Mouse (Mus musculus): ENCODE data around the gene Dnajb5.

Gene Dnajb5

DNA sequence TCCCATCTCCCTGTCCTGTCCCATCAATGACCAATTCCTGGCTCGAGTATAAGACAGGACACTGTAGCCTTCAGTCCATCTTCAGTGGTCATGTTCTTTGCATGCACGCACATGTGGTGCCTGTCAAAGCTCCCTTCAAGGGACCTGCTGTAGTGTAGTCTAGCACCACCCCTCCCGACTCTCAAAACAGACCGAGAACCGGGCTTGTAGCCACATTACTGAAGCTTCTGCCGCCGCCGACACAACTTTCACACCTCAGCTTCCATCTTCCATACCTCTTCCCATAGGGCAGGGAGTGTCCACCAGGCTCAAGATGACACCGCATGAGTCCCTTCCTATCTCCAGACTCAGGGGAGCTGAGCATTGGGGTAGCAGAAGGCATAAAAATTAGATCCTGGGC is 5.4 kb upstream of the Dnajb5 start:
- no peak for DNase-seq (ENCODE audit: low spot score in 2 of 2)

DNA sequence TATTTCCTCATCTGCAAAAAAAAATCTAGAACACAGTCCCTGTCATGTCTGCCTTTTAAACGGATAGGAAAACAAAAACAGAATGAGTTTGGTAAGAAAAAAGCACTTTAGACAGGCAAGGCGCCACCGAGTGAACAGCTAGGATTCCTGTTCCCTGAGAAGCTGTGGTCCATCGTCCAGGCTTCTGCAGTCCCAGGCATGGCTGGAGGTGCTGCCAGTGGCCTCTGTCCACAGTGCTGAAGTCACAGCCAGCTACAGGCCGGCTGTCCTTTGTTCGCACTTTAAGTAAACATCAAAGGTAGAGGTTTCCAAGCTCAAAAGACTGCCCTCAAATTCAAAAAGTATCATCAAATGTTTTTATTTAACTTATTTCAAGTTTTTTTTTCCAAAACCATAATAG is 4.6 kb upstream of the Dnajb5 start:
- DNase-seq (ENCODE audit: low spot score in 2 of 2): no peak

- no peak for DNase-seq (ENCODE audit: low spot score in 2 of 2)
Observed at GRCm38 (mm10) chr4:42945445-42945844, 4.2 kb upstream of the Dnajb5 start.

GRCm38 (mm10) chr4:42945952-42946351 is 3.7 kb upstream of the Dnajb5 start:
- DNase-seq (ENCODE audit: low spot score in 2 of 2): peak; percentile 85 to 89

- DNase-seq (ENCODE audit: low spot score in 2 of 2): peak; percentile 92
Observed at GRCm38 (mm10) chr4:42946733-42947290, 2.8 kb upstream of the Dnajb5 start.

GRCm38 (mm10) chr4:42948527-42948926 is 1.1 kb upstream of the Dnajb5 start:
- peak; percentile 59 to 64 for DNase-seq (ENCODE audit: low spot score in 2 of 2)

GRCm38 (mm10) chr4:42949051-42949675 is 451 bp upstream of the Dnajb5 start:
- no peak for DNase-seq (ENCODE audit: low spot score in 2 of 2)

DNA sequence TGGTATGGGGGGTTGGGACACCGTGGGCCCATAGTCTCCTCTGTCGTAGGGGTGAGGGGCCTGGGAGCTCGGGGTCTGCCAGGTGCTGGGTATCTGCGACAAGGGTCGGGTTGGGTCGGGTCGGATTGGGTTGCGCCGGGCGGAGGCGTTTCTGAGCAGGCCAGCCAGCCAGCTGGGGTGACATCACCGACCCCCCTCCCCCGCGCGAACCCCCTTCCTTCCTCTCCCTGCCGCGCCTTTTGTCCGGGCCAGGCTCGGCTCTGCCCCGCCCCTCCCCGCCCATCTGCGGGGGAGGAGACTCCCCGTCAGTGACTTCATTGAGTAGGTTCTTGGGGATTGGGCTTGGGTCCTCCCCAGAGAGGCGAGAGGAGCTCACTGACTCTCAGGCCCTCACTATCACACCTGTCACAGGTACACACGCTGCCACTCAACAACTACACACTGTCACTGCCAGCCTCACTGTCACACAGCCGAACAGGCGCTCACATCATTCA is 498 bp downstream of the Dnajb5 start:
- peak; percentile 87 to 90 for DNase-seq (ENCODE audit: low spot score in 2 of 2)

GRCm38 (mm10) chr4:42951206-42952195 is 1.9 kb downstream of the Dnajb5 start:
- DNase-seq (ENCODE audit: low spot score in 2 of 2): peak in 1 of 2 experiments; percentile 53

DNA sequence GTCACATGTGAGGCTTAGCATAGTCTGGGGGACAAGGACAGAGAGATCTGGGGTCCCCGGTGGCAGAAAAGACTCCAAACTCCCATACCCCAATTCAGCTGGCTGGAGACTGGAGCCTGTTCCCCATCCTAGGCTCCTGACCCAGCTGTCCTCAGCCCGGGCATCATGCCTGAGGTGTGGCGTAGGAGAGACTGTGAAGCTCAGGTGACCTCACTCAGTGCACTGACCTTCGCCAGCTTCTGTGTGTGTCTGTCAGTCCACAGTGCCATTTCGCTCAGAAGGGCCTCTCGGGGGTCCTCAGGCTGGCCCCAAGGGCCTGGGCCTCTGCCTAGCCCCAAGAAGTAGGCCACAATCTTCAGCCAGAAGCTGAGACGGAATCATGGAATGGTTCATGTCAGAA is 2.9 kb downstream of the Dnajb5 start:
- DNase-seq (ENCODE audit: low spot score in 2 of 2): no peak

DNA sequence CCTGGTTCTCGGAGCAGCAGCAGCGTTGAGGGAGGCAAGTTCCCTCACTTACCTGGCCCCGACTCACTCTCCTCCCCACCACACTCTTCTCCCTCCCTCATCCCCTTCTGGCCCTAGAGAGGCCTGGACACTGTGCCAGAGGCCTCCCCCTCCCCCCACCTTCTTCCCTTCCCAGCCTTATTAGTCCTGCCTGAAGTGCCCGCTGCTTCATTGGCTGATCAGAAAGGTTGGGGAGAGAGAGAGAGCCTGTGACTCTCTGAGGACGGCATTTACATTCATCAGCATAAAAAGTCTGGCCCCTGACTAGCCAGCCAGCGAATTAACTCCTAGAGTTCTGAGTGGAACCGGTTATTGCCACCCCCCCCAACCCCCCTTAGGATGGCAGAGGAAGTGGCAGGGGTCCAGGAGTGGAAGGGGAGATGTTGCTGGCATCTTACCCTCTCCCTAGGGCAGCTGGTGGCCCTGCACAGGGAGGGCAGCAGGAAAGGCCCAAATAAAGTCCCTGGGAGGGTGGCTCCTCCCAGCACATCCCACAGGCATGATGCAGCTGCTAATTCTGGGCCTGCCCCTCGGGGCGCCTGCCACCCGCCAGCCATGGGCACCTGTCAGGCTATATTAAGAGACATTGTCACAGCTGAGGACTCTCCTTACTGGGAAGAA is 4.0 kb downstream of the Dnajb5 start:
- peak; percentile 52 to 70 for DNase-seq (ENCODE audit: low spot score in 2 of 2)

GRCm38 (mm10) chr4:42954297-42954696 is 4.7 kb downstream of the Dnajb5 start:
- peak; percentile 85 to 88 for DNase-seq (ENCODE audit: low spot score in 2 of 2)

DNA sequence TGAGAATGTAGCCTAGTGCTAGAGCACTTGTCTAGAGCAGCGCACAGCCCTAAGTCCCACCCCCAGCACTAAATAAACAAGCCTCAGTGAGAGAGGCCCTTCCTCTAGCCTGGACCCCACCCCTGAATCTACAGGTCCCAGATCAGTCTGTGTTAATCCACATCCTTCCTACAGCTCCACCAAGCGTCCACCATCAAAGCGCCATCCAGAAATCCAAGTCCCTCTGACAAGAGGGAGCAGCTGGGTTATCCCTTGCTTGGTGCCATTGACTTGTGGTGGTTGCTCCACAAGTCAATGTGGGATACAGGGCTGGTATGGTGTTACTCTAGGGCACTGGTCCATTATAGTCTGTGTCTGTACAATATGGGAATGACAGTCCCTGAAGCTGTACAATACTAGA is 5.6 kb downstream of the Dnajb5 start:
- DNase-seq (ENCODE audit: low spot score in 2 of 2): no peak

- no peak for DNase-seq (ENCODE audit: low spot score in 2 of 2)
Observed at GRCm38 (mm10) chr4:42956581-42956980, 7.0 kb downstream of the Dnajb5 start.

DNA sequence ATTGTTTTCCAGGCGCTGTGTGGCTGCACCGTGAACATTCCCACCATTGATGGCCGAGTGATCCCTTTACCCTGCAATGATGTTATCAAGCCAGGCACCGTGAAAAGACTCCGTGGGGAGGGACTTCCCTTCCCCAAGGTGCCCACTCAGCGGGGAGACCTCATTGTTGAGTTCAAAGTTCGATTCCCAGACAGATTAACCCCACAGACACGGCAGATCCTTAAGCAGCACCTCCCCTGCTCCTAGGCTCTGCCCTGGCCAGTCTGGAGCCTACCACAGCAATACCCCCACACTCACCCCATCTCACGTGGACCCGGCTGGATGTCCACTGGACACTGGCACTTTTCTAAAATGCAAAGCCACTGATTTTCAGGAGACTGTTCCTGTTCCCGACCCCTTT is 7.7 kb downstream of the Dnajb5 start:
- DNase-seq (ENCODE audit: low spot score in 2 of 2): no peak

DNA sequence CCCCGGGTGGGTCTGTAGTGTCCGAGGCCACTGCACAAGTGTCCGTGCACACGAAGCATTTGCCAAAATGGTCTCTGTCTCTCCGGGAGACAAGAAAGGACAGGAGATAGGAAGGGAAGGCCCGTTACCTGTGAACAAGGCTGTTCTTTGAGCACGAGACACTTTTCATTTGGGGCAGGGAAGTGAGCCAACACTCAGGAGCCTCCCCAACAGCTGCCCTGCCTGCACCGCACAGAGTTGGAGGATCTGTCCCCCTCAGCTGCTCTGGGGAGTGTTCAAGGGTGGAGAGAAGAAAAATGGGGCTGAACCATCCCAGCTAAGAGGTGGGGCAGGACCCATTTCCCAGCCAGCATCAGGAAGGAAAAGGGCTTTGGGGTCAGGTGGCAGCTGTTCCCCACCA is 8.4 kb downstream of the Dnajb5 start:
- no peak for DNase-seq (ENCODE audit: low spot score in 2 of 2)

- no peak for DNase-seq (ENCODE audit: low spot score in 2 of 2)
Observed at GRCm38 (mm10) chr4:42958942-42959341, 9.3 kb downstream of the Dnajb5 start.

GRCm38 (mm10) chr4:42959382-42959781 is 9.8 kb downstream of the Dnajb5 start:
- no peak for DNase-seq (ENCODE audit: low spot score in 2 of 2)

DNA sequence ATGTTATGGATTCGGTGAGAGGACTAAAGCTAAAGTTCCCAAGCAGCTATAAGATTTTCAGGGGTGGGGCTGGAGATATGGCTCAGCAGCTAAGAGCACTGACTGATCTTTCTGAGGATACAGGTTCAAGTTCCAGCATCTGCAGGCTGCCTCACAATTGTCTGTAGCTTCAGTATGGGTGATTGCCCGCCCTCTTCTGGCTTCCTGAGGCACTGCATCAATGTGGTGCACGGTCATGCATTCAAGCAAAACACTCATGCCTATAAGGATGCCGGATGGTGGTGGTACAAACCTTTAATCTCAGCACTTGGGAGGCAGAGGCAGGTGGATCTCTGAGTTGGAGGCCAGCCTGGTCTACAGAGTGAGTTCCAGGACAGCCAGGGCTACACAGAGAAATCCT is 12.0 kb downstream of the Dnajb5 start:
- peak; percentile 79 to 86 for DNase-seq (ENCODE audit: low spot score in 2 of 2)

- DNase-seq (ENCODE audit: low spot score in 2 of 2): no peak
Observed at GRCm38 (mm10) chr4:42963480-42963879, 13.9 kb downstream of the Dnajb5 start.

DNA sequence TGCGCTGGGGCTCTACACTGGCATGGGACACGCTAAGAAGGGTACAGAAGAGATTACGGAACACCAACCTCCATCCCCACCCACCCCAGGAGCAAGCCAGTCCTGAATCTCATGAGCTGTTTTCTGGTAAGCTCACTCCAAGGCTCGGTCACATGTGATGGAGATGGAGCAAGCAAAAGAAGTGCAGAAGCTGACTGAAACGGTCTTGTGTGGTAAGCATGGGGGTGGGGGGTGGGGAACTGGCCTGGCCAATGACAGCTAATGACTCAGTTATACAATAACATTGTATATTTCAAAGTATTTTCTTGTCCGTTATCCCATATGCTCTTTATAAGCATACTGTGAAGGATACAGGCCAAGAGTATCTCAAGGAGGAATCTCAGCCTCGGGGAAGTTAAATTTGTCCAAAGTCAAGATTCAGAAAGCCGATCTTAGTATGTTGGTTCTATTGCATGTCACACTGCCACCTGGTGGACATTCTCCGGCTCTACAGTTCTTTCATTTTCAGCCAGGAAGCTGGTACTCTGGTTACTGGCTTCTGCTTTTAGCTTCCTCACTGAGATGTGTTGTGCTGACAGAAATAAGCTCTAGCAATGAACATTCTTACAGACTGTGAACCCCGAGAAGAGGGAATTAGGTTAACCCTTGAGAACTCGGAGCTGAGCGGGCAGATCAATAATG is 15.6 kb downstream of the Dnajb5 start:
- peak; percentile 66 to 68 for DNase-seq (ENCODE audit: low spot score in 2 of 2)

Measured in right cerebral cortex, adult 2 months (tissue).